Mouse (Mus musculus) neural tube, embryonic 10.5 days (tissue): ENCODE data around the gene Nbeal1.

Source experiments
- DNase-seq: peaks from one replicate; pipeline ENCODE4 v3.0.0-alpha.2; 2017; ENCODE audit warnings: low spot score; ENCODE audit errors: extremely low spot score

Gene Nbeal1

GRCm38 (mm10) chr1:60343630-60344455 lies 163.4 kb downstream of the Nbeal1 start:
- DNase-seq, result no peak

GRCm38 (mm10) chr1:60344670-60345069 lies 164.3 kb downstream of the Nbeal1 start:
- no peak for DNase-seq

DNA sequence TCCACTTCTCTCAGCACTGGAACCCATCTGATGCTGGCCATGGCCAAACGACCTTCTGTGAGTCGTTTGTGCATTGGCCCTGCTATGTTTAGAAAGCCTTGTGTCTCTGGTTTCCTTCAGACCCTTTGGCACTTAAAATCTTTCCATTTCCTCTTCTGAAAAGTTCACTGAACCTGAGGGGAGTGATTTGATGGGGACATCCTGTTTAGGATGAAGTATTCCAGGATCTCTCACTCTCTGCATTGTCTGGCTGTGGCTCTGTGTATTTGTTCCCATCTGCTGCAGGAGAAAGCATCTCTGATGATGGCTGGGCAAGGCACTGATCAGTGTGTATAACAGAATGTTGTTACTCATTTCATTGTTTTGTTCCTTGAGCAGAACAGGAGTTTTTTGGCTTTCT lies 165.3 kb downstream of the Nbeal1 start:
- no peak for DNase-seq

DNA sequence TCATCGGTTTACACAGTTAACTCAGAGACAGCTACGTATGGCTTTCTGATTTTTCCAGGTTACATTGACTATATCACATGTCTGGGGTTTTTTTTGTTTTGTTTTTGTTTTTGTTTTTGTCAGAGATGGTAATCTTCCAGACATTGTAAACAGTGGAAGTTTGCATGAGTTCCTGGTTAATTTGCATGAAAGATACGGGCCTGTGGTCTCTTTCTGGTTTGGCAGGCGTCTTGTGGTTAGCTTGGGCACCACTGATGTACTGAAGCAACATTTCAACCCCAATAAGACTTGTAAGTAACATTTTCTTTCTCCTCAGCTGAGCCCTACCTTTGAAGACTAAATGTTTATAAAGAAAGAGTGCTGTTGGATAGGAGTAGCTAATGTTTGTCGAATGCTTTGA lies 172.4 kb downstream of the Nbeal1 start:
- no peak for DNase-seq

GRCm38 (mm10) chr1:60361626-60362025 lies 181.2 kb downstream of the Nbeal1 start:
- DNase-seq, result no peak

GRCm38 (mm10) chr1:60376556-60376955 lies 196.2 kb downstream of the Nbeal1 start:
- DNase-seq, result no peak

GRCm38 (mm10) chr1:60381910-60382309 lies 201.5 kb downstream of the Nbeal1 start:
- no peak for DNase-seq
